Mouse (Mus musculus) lung, adult 2 months (tissue): ENCODE measurements around the gene Ncbp3.

Source experiments
- CTCF ChIP-seq: fragments of 200-500 bp; IDR thresholded peaks from 2 replicates; pipeline ENCODE4 v1.5.1; 2011; ENCODE audit warnings: mild to moderate bottlenecking, low read length, control low read depth; ENCODE audit not compliant: insufficient read depth
- POLR2A ChIP-seq: fragments of 200-500 bp; IDR thresholded peaks from 2 replicates; pipeline ENCODE4 v1.6.1; 2011; ENCODE audit warnings: low read depth, mild to moderate bottlenecking, control low read depth, low read length, borderline replicate concordance; ENCODE audit errors: extremely low read depth

DNA sequence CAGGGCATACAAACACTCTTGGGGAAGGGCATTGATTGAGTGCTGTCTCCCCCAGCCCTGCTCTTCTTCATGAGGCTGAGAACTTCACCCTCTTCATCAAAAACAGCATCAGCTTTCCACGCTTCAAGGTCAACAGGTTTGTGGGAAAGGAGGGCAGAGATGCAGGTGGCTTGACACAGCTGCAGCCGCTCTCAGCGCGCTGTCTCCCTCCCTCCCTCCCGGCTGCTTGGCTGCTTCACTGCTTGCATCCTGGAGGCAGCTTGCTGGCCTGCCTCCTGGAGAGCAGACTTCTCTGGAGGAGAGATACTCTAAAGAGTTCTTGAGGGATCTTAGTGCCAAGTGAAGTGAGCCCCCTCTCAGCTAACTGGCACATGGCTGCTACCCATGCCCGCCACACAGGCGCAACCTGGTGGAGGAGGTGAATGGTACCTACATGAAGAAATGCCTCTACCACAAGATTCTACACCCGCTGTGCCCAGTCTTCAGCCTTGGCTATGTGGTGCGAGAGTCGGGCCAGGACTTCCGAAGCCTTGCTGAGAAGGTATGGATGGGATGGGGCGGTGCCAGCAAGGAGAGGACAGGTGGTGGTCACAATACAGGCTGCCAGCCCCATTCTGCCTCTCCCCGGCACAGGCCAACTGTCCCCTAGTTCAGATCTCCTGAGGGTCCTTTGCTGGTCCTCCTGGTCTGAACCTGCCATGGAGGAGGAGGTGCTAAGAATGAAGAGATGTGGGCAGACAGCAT is 37.9 kb upstream of the Ncbp3 start:
- TF ChIP-seq CTCF (no peak), POLR2A (no peak)
